Comparison of ENCODE assay signal across 8 mouse cellular contexts in genomic region chr4:126096464-126097111, GRCm38 (mm10). TPM values are rescaled to one million over a fixed set of nuclear protein-coding genes. Genes with fewer than 3 reads are reported as not detected.
DNase-seq lines count a peak whose midpoint lies in the region; ATAC-seq and TF ChIP-seq lines count a peak whose summit lies in the region.

TSS of gene Lsm10 (plus strand) at chr4:126096623.

- H3K27ac ChIP-seq in embryonic facial prominence, embryonic 14.5 days (replicated peaks; ENCODE audit: low read depth, low read length): peak within 1 kb of the TSS; percentile 84
- H3K27ac ChIP-seq in limb, embryonic 14.5 days (replicated peaks; ENCODE audit: low read depth, low read length): peak within 1 kb of the TSS; percentile 49
- peak within 1 kb of the TSS; percentile 76 for H3K27ac ChIP-seq in midbrain, postnatal 0 days (ENCODE audit: low read depth, low read length)

- 5% methylated on average over 27 of the region's 37 CpGs for WGBS in embryonic facial prominence, embryonic 14.5 days
- WGBS in limb, embryonic 14.5 days: 4% methylated on average over 37 of the region's 37 CpGs
- 3% methylated on average over 37 of the region's 37 CpGs for WGBS in midbrain, postnatal 0 days

- H3K9ac ChIP-seq in embryonic facial prominence, embryonic 14.5 days (ENCODE audit: low read depth, low read length): peak within 1 kb of the TSS; percentile 77
- peak within 1 kb of the TSS; percentile 64 for H3K9ac ChIP-seq in limb, embryonic 14.5 days (ENCODE audit: low read depth, low read length, severe bottlenecking)
- H3K9ac ChIP-seq in midbrain, postnatal 0 days (replicated peaks; ENCODE audit: low read length, poor library complexity, severe bottlenecking): peak within 1 kb of the TSS; percentile 65

- peak within 1 kb of the TSS; percentile 68 for H3K4me2 ChIP-seq in embryonic facial prominence, embryonic 14.5 days (ENCODE audit: low read depth, low read length)
- peak within 1 kb of the TSS; percentile 62 for H3K4me2 ChIP-seq in limb, embryonic 14.5 days (replicated peaks; ENCODE audit: low read depth, low read length, severe bottlenecking)
- H3K4me2 ChIP-seq in midbrain, postnatal 0 days (ENCODE audit: low read depth, low read length, poor library complexity, severe bottlenecking): peak within 1 kb of the TSS; percentile 57

- peak within 1 kb of the TSS; percentile 67 for H3K4me3 ChIP-seq in embryonic facial prominence, embryonic 14.5 days (ENCODE audit: low read depth, low read length)
- H3K4me3 ChIP-seq in limb, embryonic 14.5 days (replicated peaks; ENCODE audit: low read length): peak within 1 kb of the TSS; percentile 56
- peak within 1 kb of the TSS; percentile 58 for H3K4me3 ChIP-seq in midbrain, postnatal 0 days (ENCODE audit: low read depth, low read length)

- TF ChIP-seq CTCF in midbrain, postnatal 0 days (IDR thresholded peaks at IDR 0.05): no peak

- no peaks in the 10 kb centered on the region for H3K27me3 ChIP-seq in embryonic facial prominence, embryonic 14.5 days (replicated peaks; ENCODE audit: control insufficient read depth, insufficient read depth, low read length)
- H3K27me3 ChIP-seq in limb, embryonic 14.5 days (ENCODE audit: control insufficient read depth, insufficient read depth, low read length): no peaks in the 10 kb centered on the region
- H3K27me3 ChIP-seq in midbrain, postnatal 0 days (ENCODE audit: insufficient read depth, low read length): no peaks in the 10 kb centered on the region

- peaks cover 5% of the 10 kb centered on the region; the same call in 1 of the 2 replicates for H3K36me3 ChIP-seq in embryonic facial prominence, embryonic 14.5 days (ENCODE audit: control insufficient read depth, insufficient read depth, low read length)
- H3K36me3 ChIP-seq in limb, embryonic 14.5 days (ENCODE audit: control insufficient read depth, insufficient read depth, low read length): peaks cover 6% of the 10 kb centered on the region; the same call in 1 of the 2 replicates
- H3K36me3 ChIP-seq in midbrain, postnatal 0 days (ENCODE audit: insufficient read depth, low read length): no peaks in the 10 kb centered on the region

- H3K9me3 ChIP-seq in embryonic facial prominence, embryonic 14.5 days (ENCODE audit: control insufficient read depth, low read length): no peaks in the 10 kb centered on the region
- H3K9me3 ChIP-seq in limb, embryonic 14.5 days (ENCODE audit: control insufficient read depth, low read length): no peaks in the 10 kb centered on the region
- no peaks in the 10 kb centered on the region for H3K9me3 ChIP-seq in midbrain, postnatal 0 days (ENCODE audit: low read length)

- 0 out of 2 replicates have a peak, but pooled peaks cover 4% of the 10 kb centered on the region for H3K4me1 ChIP-seq in embryonic facial prominence, embryonic 14.5 days (ENCODE audit: control insufficient read depth, insufficient read depth, low read length)
- H3K4me1 ChIP-seq in limb, embryonic 14.5 days (ENCODE audit: control insufficient read depth, insufficient read depth, low read length): no peaks in the 10 kb centered on the region
- no peaks in the 10 kb centered on the region for H3K4me1 ChIP-seq in midbrain, postnatal 0 days (ENCODE audit: insufficient read depth, low read length)

- TF ChIP-seq POLR2A in limb, embryonic 14.5 days (IDR thresholded peaks at IDR 0.05; ENCODE audit: borderline replicate concordance, extremely low read depth, insufficient read depth, insufficient read length): 0 out of 2 replicates have a peak, but pooled peaks have one; percentile 33

- DNase-seq in 3T3-L1 (ENCODE audit: low read depth, low spot score): peak; percentile 97
- peak; percentile 80 to 87 for DNase-seq in adrenal gland, postnatal 4 days (ENCODE audit: low spot score in 2 of 2)
- DNase-seq in embryonic facial prominence, embryonic 14.5 days (ENCODE audit: low spot score): peak; percentile 99
- DNase-seq in heart, adult 8-10 months (ENCODE audit: low spot score): peak; percentile 95
- DNase-seq in kidney, adult 9 months: peak; percentile 98
- peak; percentile 98 for DNase-seq in limb, embryonic 14.5 days (ENCODE audit: low spot score)
- DNase-seq in midbrain, postnatal 0 days (ENCODE audit: low spot score): peak; percentile 98
- peak; percentile 85 to 87 for DNase-seq in spleen, postnatal 14 days (ENCODE audit: low spot score in 2 of 2)

- ATAC-seq in embryonic facial prominence, embryonic 14.5 days (ENCODE audit: low read depth): peak; percentile 99
- peak; percentile 97 for ATAC-seq in limb, embryonic 14.5 days (ENCODE audit: low FRiP score, low read depth)
- peak; percentile 94 for ATAC-seq in midbrain, postnatal 0 days (ENCODE audit: low FRiP score)

RNA-seq across cellular contexts. Expression of gene Lsm10, which starts in this region (rescaled TPM):
- 10 to 100 TPM; 26.7 to 27.1 TPM for total RNA-seq in adrenal gland, postnatal 4 days (2021)
- polyA plus RNA-seq in embryonic facial prominence, embryonic 14.5 days (2014; fragmentation: Nextera tagmentation; extraction: Ambion mirVana): 52.0 and 54.1 TPM in 2 replicates
- total RNA-seq in heart, adult 8-10 months (2022): 10 to 100 TPM; 17.3 to 19.5 (median 18.4) TPM
- 44.0 and 50.4 TPM in 2 replicates for polyA plus RNA-seq in limb, embryonic 14.5 days (2012; rRNA removed)
- 53.7 and 54.3 TPM in 2 replicates for polyA plus RNA-seq in limb, embryonic 14.5 days (2014; fragmentation: Nextera tagmentation; extraction: Ambion mirVana)
- total RNA-seq in midbrain, postnatal 0 days (2014; rRNA removed): 27.0 and 28.6 TPM in 2 replicates
- 47.7 and 49.3 TPM in 2 replicates for polyA plus RNA-seq in midbrain, postnatal 0 days (2015; fragmentation: Nextera tagmentation; extraction: Ambion mirVana)

Comparison
In these comparisons a context has a peak if more than half of its experiments do, and no peak if none do; other contexts are left out.
1. Peak in every context shown above with its lines: DNase-seq, ATAC-seq, H3K4me3 ChIP-seq and H3K27ac ChIP-seq.